Mouse (Mus musculus): ENCODE measurements around the gene Slc38a10.

Gene Slc38a10

GRCm38 (mm10) chr11:120175948-120176347 lies 24.8 kb upstream of the Slc38a10 start:
- no peak for DNase-seq

- DNase-seq = no peak
Observed at GRCm38 (mm10) chr11:120173213-120173612, 22.1 kb upstream of the Slc38a10 start.

GRCm38 (mm10) chr11:120171168-120171567 lies 20.0 kb upstream of the Slc38a10 start:
- DNase-seq = no peak

- peak; percentile 92 to 96 for DNase-seq
Observed at GRCm38 (mm10) chr11:120169208-120169992, 18.3 kb upstream of the Slc38a10 start.

- DNase-seq = no peak
Observed at GRCm38 (mm10) chr11:120168516-120168915, 17.4 kb upstream of the Slc38a10 start.

GRCm38 (mm10) chr11:120167921-120168356 lies 16.8 kb upstream of the Slc38a10 start:
- no peak for DNase-seq

GRCm38 (mm10) chr11:120167059-120167458 lies 15.9 kb upstream of the Slc38a10 start:
- DNase-seq = no peak

- DNase-seq = no peak
Observed at GRCm38 (mm10) chr11:120164471-120165261, 13.5 kb upstream of the Slc38a10 start.

GRCm38 (mm10) chr11:120164028-120164427 lies 12.9 kb upstream of the Slc38a10 start:
- no peak for DNase-seq

- no peak for DNase-seq
Observed at GRCm38 (mm10) chr11:120163207-120163606, 12.1 kb upstream of the Slc38a10 start.

- no peak for DNase-seq
Observed at GRCm38 (mm10) chr11:120161245-120161644, 10.1 kb upstream of the Slc38a10 start.

- DNase-seq = peak; percentile 59 to 77
Observed at GRCm38 (mm10) chr11:120160478-120160877, 9.3 kb upstream of the Slc38a10 start.

- no peak for DNase-seq
Observed at GRCm38 (mm10) chr11:120159653-120160052, 8.5 kb upstream of the Slc38a10 start.

- no peak for DNase-seq
Observed at GRCm38 (mm10) chr11:120158828-120159227, 7.7 kb upstream of the Slc38a10 start.

GRCm38 (mm10) chr11:120150440-120151112 lies 570 bp downstream of the Slc38a10 start:
- peak in 1 of 2 experiments; percentile 45 for DNase-seq

- DNase-seq = peak; percentile 40 to 45
Observed at GRCm38 (mm10) chr11:120149510-120150200, 1.5 kb downstream of the Slc38a10 start.

- DNase-seq = no peak
Observed at GRCm38 (mm10) chr11:120148201-120148855, 2.8 kb downstream of the Slc38a10 start.

GRCm38 (mm10) chr11:120143708-120144497 lies 7.2 kb downstream of the Slc38a10 start:
- DNase-seq = no peak

- DNase-seq = no peak
Observed at GRCm38 (mm10) chr11:120142601-120143051, 8.5 kb downstream of the Slc38a10 start.

GRCm38 (mm10) chr11:120140255-120140654 lies 10.9 kb downstream of the Slc38a10 start:
- no peak for DNase-seq

- no peak for DNase-seq
Observed at GRCm38 (mm10) chr11:120139309-120139731, 11.8 kb downstream of the Slc38a10 start.

Data from cerebellum, postnatal 14 days (tissue).